9 mouse cellular contexts compared by ENCODE assay signal in the genomic region with DNA sequence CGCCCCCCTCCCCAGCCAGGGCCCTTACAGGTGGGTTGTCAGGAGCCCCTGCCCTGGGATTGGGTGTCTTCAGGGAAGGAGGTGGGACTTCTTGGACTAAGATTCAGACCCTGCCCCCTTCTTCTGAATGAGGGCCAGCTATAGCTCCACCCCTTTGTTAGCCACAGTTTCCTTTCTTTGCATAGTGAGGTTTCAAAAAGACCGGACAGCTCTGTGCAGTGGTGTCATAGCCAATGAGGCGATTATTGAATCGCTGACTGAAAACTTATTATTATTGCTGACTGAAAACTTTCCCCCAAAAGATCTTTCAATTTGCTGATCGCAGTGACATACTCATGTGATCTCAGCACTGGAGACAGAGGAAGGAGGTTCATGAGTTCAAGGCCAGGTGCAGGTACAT. TPM values are rescaled to one million over a fixed set of nuclear protein-coding genes. Genes with fewer than 3 reads are reported as not detected.
DNase-seq lines count a peak whose midpoint lies in the region; ATAC-seq lines count a peak whose summit lies in the region.
"Had no signal": no experiment of that assay in that cellular context is flagged by ENCODE, and none has a peak within 500 bp of the region (broad histone marks: within the 10 kb centered on the region; RNA-seq: fewer than 3 reads in every experiment).

No protein-coding gene starts in this region.

- peaks cover 8% of the 10 kb centered on the region; the same call in 1 of the 2 replicates for H3K4me1 ChIP-seq in liver, embryonic 11.5 days (replicated peaks; ENCODE audit: control insufficient read depth, insufficient read depth, low read length)
- H3K4me1 ChIP-seq: midbrain, embryonic 13.5 days had no signal

- no peaks in the 10 kb centered on the region for H3K36me3 ChIP-seq in liver, embryonic 11.5 days (ENCODE audit: control insufficient read depth, insufficient read depth, low read length)
- H3K36me3 ChIP-seq: midbrain, embryonic 13.5 days had no signal

- H3K9ac ChIP-seq in liver, embryonic 11.5 days (ENCODE audit: low read depth, low read length) = no peak overlapping the region
- H3K9ac ChIP-seq: midbrain, embryonic 13.5 days had no signal

- 0 out of 2 replicates have a peak, but pooled peaks have one; percentile 24 for ATAC-seq in liver, embryonic 11.5 days (replicated peaks; ENCODE audit: low FRiP score)
- ATAC-seq in megakaryocyte progenitor cell, adult 5-6 weeks (replicated peaks; ENCODE audit: poor library complexity) = peak; percentile 70
- ATAC-seq: midbrain, embryonic 13.5 days had no signal

- WGBS in liver, embryonic 11.5 days = 28% methylated on average over 5 of the region's 5 CpGs

- no peak overlapping the region for H3K4me3 ChIP-seq in liver, embryonic 11.5 days (ENCODE audit: low read depth, low read length)
- H3K4me3 ChIP-seq: midbrain, embryonic 13.5 days had no signal

- DNase-seq in liver, embryonic 11.5 days (ENCODE audit: low spot score) = no peak
- DNase-seq in liver (no peak), ES-CJ7 (ENCODE audit: low read depth, low spot score) (peak; percentile 64)
- DNase-seq in embryo, embryonic 9.5 days (ENCODE audit: extremely low spot score) = peak; percentile 27
- no peak for DNase-seq in frontal cortex, postnatal 10 days (ENCODE audit: low spot score in 2 of 2)
- no peak for DNase-seq in adrenal gland, adult 18-20 months (ENCODE audit: low spot score in 2 of 2)
- DNase-seq: thymus, postnatal 25 days had no signal

- H3K27me3 ChIP-seq in liver, embryonic 11.5 days (replicated peaks; ENCODE audit: control insufficient read depth, insufficient read depth, low read length) = no peaks in the 10 kb centered on the region
- H3K27me3 ChIP-seq: midbrain, embryonic 13.5 days had no signal

- peak overlapping the region; percentile 38 for H3K4me2 ChIP-seq in liver, embryonic 11.5 days
- H3K4me2 ChIP-seq: midbrain, embryonic 13.5 days had no signal

- H3K27ac ChIP-seq in liver, embryonic 11.5 days (ENCODE audit: low read depth, low read length) = no peak overlapping the region
- H3K27ac ChIP-seq: midbrain, embryonic 13.5 days had no signal

- no peaks in the 10 kb centered on the region for H3K9me3 ChIP-seq in liver, embryonic 11.5 days (ENCODE audit: control insufficient read depth, low read length)
- H3K9me3 ChIP-seq: midbrain, embryonic 13.5 days had no signal

RNA-seq across cellular contexts. Expression of a gene that starts 1.9 kb away (rescaled TPM):
- polyA plus RNA-seq in liver, embryonic 11.5 days (2014; fragmentation: Nextera tagmentation; extraction: Ambion mirVana) = 15.2 and 16.6 TPM in 2 replicates
- not detected in 2 replicates for total RNA-seq in megakaryocyte progenitor cell, adult 5-6 weeks (2015)
- not detected in 2 replicates for total RNA-seq in megakaryocyte progenitor cell, adult 5-6 weeks (2017)
- total RNA-seq in adrenal gland, adult 18-20 months (2021) = 10 to 100 TPM in 1 of 2 experiments, 1 to 10 TPM in 1; 7.4 to 14.0 TPM
- polyA plus RNA-seq: midbrain, embryonic 13.5 days had no signal

RNA-seq across cellular contexts. Expression of a gene that starts 14.1 kb away (rescaled TPM):
- polyA plus RNA-seq in liver, embryonic 11.5 days (2014; fragmentation: Nextera tagmentation; extraction: Ambion mirVana) = 0.78 and 0.97 TPM in 2 replicates
- total RNA-seq in megakaryocyte progenitor cell, adult 5-6 weeks (2015) = 0.59 and 1.4 TPM in 2 replicates
- 0.17 and 1.0 TPM in 2 replicates for total RNA-seq in megakaryocyte progenitor cell, adult 5-6 weeks (2017)
- not detected for total RNA-seq in adrenal gland, adult 18-20 months (2021)
- polyA plus RNA-seq: midbrain, embryonic 13.5 days had no signal

RNA-seq across cellular contexts. Expression of a gene that starts 43.5 kb away (rescaled TPM):
- polyA plus RNA-seq in liver, embryonic 11.5 days (2014; fragmentation: Nextera tagmentation; extraction: Ambion mirVana) = 1.7 TPM in 2 replicates
- 31.4 and 43.2 TPM in 2 replicates for total RNA-seq in megakaryocyte progenitor cell, adult 5-6 weeks (2015)
- 21.5 and 31.9 TPM in 2 replicates for total RNA-seq in megakaryocyte progenitor cell, adult 5-6 weeks (2017)
- total RNA-seq in adrenal gland, adult 18-20 months (2021) = 10 to 100 TPM; 11.9 to 14.7 TPM

RNA-seq across cellular contexts. Expression of a gene that starts 45.6 kb away (rescaled TPM):
- polyA plus RNA-seq in liver, embryonic 11.5 days (2014; fragmentation: Nextera tagmentation; extraction: Ambion mirVana) = 20.0 and 20.3 TPM in 2 replicates
- total RNA-seq in megakaryocyte progenitor cell, adult 5-6 weeks (2015) = 12.9 and 13.7 TPM in 2 replicates
- total RNA-seq in megakaryocyte progenitor cell, adult 5-6 weeks (2017) = 4.7 and 5.5 TPM in 2 replicates
- total RNA-seq in adrenal gland, adult 18-20 months (2021) = 10 to 100 TPM; 12.8 to 18.7 TPM

Comparison
In these comparisons a context has a peak if more than half of its experiments do, and no peak if none do; other contexts are left out.
1. DNase-seq: peak in ES-CJ7 (single experiment) and embryo, embryonic 9.5 days (single experiment); none in liver, embryonic 11.5 days (single experiment), liver (single experiment), frontal cortex, postnatal 10 days (0 of 2) and adrenal gland, adult 18-20 months (0 of 2).
2. RNA of a gene that starts 1.9 kb away (total RNA-seq): 7.4 to 14.0 TPM in adrenal gland, adult 18-20 months; not detected in megakaryocyte progenitor cell, adult 5-6 weeks; every median in the first group is over 4 times any median in the second.